Mouse (Mus musculus): Measurements from ENCODE around the gene Smoc2. TPM values are rescaled to one million over a fixed set of nuclear protein-coding genes. Genes with fewer than 3 reads are reported as not detected.

The Smoc2 gene
- polyA plus RNA-seq, 1 experiment = 11.0 TPM

- Histone ChIP-seq H3K4me3 (ENCODE audit: insufficient read depth, low read length) (no peak overlapping the region), H3K4me1 (ENCODE audit: control insufficient read depth, insufficient read depth, low read length) (no peaks in the 10 kb centered on the region), H3K27ac (ENCODE audit: insufficient read depth, low read length) (no peak overlapping the region)
- TF ChIP-seq CTCF (IDR thresholded peaks at IDR 0.05; ENCODE audit: extremely low read depth, insufficient read depth, low read length) (no peak), POLR2A (IDR thresholded peaks at IDR 0.05; ENCODE audit: extremely low read depth, insufficient read depth, low read length) (no peak)
Observed at GRCm38 (mm10) chr17:14426481-14426880, 147.2 kb downstream of the Smoc2 start.

GRCm38 (mm10) chr17:14434717-14435116 is 155.4 kb downstream of the Smoc2 start:
- Histone ChIP-seq H3K27ac (ENCODE audit: insufficient read depth, low read length) (no peak overlapping the region), H3K4me1 (ENCODE audit: control insufficient read depth, insufficient read depth, low read length) (no peaks in the 10 kb centered on the region), H3K4me3 (ENCODE audit: insufficient read depth, low read length) (no peak overlapping the region)
- TF ChIP-seq CTCF (IDR thresholded peaks at IDR 0.05; ENCODE audit: extremely low read depth, insufficient read depth, low read length) (no peak), POLR2A (IDR thresholded peaks at IDR 0.05; ENCODE audit: extremely low read depth, insufficient read depth, low read length) (no peak)

GRCm38 (mm10) chr17:14445611-14446010 is 166.3 kb downstream of the Smoc2 start:
- no peak overlapping the region for H3K4me3 ChIP-seq (ENCODE audit: insufficient read depth, low read length)
- no peaks in the 10 kb centered on the region for H3K4me1 ChIP-seq (ENCODE audit: control insufficient read depth, insufficient read depth, low read length)
- H3K27ac ChIP-seq (ENCODE audit: insufficient read depth, low read length) = no peak overlapping the region
- TF ChIP-seq POLR2A (IDR thresholded peaks at IDR 0.05; ENCODE audit: extremely low read depth, insufficient read depth, low read length) = no peak
- no peak for TF ChIP-seq CTCF (IDR thresholded peaks at IDR 0.05; ENCODE audit: extremely low read depth, insufficient read depth, low read length)

- Histone ChIP-seq H3K4me1 (ENCODE audit: control insufficient read depth, insufficient read depth, low read length) (no peaks in the 10 kb centered on the region), H3K27ac (ENCODE audit: insufficient read depth, low read length) (no peak overlapping the region), H3K4me3 (ENCODE audit: insufficient read depth, low read length) (no peak overlapping the region)
- TF ChIP-seq CTCF (IDR thresholded peaks at IDR 0.05; ENCODE audit: extremely low read depth, insufficient read depth, low read length) = no peak
- TF ChIP-seq POLR2A (IDR thresholded peaks at IDR 0.05; ENCODE audit: extremely low read depth, insufficient read depth, low read length) = no peak
Observed at GRCm38 (mm10) chr17:14447275-14447674, 168.0 kb downstream of the Smoc2 start.

Other genes with a start within 250 kb of the Smoc2 start
- gene Gm7358, start 220.0 kb upstream of the Smoc2 start, polyA plus RNA-seq (2012; rRNA removed) = not detected in 2 replicates
- gene Dact2, start 75.2 kb upstream of the Smoc2 start, polyA plus RNA-seq (2012; rRNA removed) = 69.7 and 71.4 TPM in 2 replicates